Mouse (Mus musculus) midbrain, embryonic 14.5 days (tissue): Measurements from ENCODE around the gene Csmd2. TPM values are rescaled to one million over a fixed set of nuclear protein-coding genes. Genes with fewer than 3 reads are reported as not detected.
"Not testable (repeated sequence)": the region's sequence is repeated elsewhere in the genome, so short reads cannot be mapped to it uniquely, and the experiment has no call there.

Experiments used
- ATAC-seq: fragments of 200-750 bp; cut with Nextera tagmentation; 2 replicates; pipeline ENCODE4 v1.8.0; 2017; ENCODE audit warnings: moderate number of reproducible peaks, moderate library complexity; ENCODE audit not compliant: low FRiP score, low TSS enrichment
- DNase-seq: peaks from one replicate; pipeline ENCODE4 v3.0.0-alpha.2; 2015
- H3K27ac ChIP-seq: fragments of 300-500 bp; sonication (generic); replicated peaks from 2 replicates; pipeline ENCODE4 v1.5.1; 2014; ENCODE audit warnings: mild to moderate bottlenecking, low read depth, low read length, moderate library complexity
- H3K27me3 ChIP-seq: fragments of 300-500 bp; sonication (generic); 2 replicates; pipeline ENCODE4 v1.6.1; 2014; ENCODE audit warnings: low read length, control low read depth, mixed read lengths; ENCODE audit not compliant: control insufficient read depth, insufficient read depth
- H3K36me3 ChIP-seq: fragments of 300-500 bp; sonication (generic); 2 replicates; pipeline ENCODE4 v1.6.1; 2014; ENCODE audit warnings: low read length, control low read depth; ENCODE audit not compliant: control insufficient read depth, insufficient read depth
- H3K4me1 ChIP-seq: fragments of 300-500 bp; sonication (generic); 2 replicates; pipeline ENCODE4 v1.6.1; 2014; ENCODE audit warnings: mild to moderate bottlenecking, antibody characterized with exemption, low read length, control low read depth; ENCODE audit not compliant: control insufficient read depth, insufficient read depth
- H3K4me2 ChIP-seq: fragments of 300-500 bp; sonication (generic); 2 replicates; pipeline ENCODE4 v1.6.1; 2014; ENCODE audit warnings: mild to moderate bottlenecking, low read length, moderate library complexity
- H3K4me3 ChIP-seq: fragments of 300-500 bp; sonication (generic); replicated peaks from 2 replicates; pipeline ENCODE4 v1.5.1; 2014; ENCODE audit warnings: low read depth, low read length
- H3K9ac ChIP-seq: fragments of 300-500 bp; sonication (generic); replicated peaks from 2 replicates; pipeline ENCODE4 v1.6.1; 2014; ENCODE audit warnings: mild to moderate bottlenecking, low read length, moderate library complexity
- H3K9me3 ChIP-seq: fragments of 300-500 bp; sonication (generic); 2 replicates; pipeline ENCODE4 v1.6.1; 2016; ENCODE audit warnings: low read length, control low read depth, mixed read lengths; ENCODE audit not compliant: control insufficient read depth
- WGBS: fragments of 180-500 bp; shearing (Covaris S2); extraction: QIAGEN DNeasy Blood & Tissue Kit; methylation state at CpG from one replicate; pipeline ENCODE4 v1.1.7; 2014; 5-methylcytosine and 5-hydroxymethylcytosine counted together
- polyA plus RNA-seq: library from polyadenylated mRNA; unstranded; fragments of >200 nt; fragmentation: Nextera tagmentation; extraction: Ambion mirVana; gene quantifications from 2 replicates; pipeline ENCODE4 v1.2.1, GENCODE M21; 2014

The Csmd2 gene
- polyA plus RNA-seq, 1 experiment from 2014 or later, result 9.8 TPM

GRCm38 (mm10) chr4:128514496-128514895 lies 526.8 kb downstream of the Csmd2 start:
- H3K9me3 ChIP-seq, result no peaks in the 10 kb centered on the region
- H3K9ac ChIP-seq, result no peak overlapping the region
- H3K4me2 ChIP-seq, result no peak overlapping the region
- no peak overlapping the region for H3K27ac ChIP-seq
- H3K27me3 ChIP-seq, result no peaks in the 10 kb centered on the region
- DNase-seq (no peak), ATAC-seq (no peak)
- no peaks in the 10 kb centered on the region for H3K4me1 ChIP-seq
- H3K4me3 ChIP-seq, result no peak overlapping the region
- WGBS, result 79% methylated on average over 5 of the region's 5 CpGs
- 0 out of 2 replicates have a peak, but pooled peaks cover 13% of the 10 kb centered on the region for H3K36me3 ChIP-seq

- Histone ChIP-seq H3K4me1 (no peaks in the 10 kb centered on the region), H3K27me3 (no peaks in the 10 kb centered on the region), H3K27ac (no peak overlapping the region), H3K9ac (no peak overlapping the region), H3K36me3 (peaks cover 27% of the 10 kb centered on the region), H3K9me3 (no peaks in the 10 kb centered on the region), H3K4me2 (no peak overlapping the region), H3K4me3 (no peak overlapping the region)
- 91% methylated on average over 6 of the region's 6 CpGs for WGBS
- no peak for DNase-seq
- ATAC-seq, result no peak
These were observed 533.6 kb downstream of the Csmd2 start for GRCm38 (mm10) chr4:128521276-128521675.

- Histone ChIP-seq H3K27me3 (no peaks in the 10 kb centered on the region), H3K9ac (no peak overlapping the region), H3K4me2 (no peak overlapping the region), H3K4me1 (no peaks in the 10 kb centered on the region), H3K9me3 (no peaks in the 10 kb centered on the region), H3K27ac (no peak overlapping the region), H3K4me3 (no peak overlapping the region), H3K36me3 (peaks cover 14% of the 10 kb centered on the region; the same call in 1 of the 2 replicates)
- ATAC-seq (no peak), DNase-seq (peak; percentile 38)
- whole genome bisulfite sequencing, result 38% methylated on average over 2 of the region's 2 CpGs
These were observed 555.7 kb downstream of the Csmd2 start for GRCm38 (mm10) chr4:128543378-128543777.

DNA sequence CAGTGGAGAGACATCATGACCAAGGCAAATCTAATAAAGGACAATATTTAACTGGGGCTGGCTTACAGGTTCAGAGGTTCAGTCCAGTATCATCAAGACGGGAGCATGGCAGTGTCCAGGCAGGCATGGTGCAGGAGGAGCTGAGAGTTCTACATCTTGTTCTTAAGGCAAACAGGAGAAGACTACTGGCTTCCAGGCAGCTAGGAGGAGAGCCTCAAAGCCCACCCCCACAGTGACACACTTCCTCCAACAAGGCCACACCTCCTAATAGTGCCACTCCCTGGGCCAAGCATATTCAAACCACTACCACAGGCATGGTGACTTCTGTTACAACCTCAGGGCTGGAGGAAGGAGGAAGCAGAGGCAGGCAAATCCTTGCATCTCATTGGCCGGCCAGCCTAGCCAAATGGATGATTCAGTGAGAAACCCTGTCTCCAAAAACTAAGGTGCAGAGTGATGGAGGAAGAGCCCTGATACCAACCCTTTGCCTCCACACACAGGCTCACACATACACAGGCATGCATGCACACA lies 556.4 kb downstream of the Csmd2 start:
- not testable (repeated sequence) for H3K9me3 ChIP-seq, H3K4me1 ChIP-seq, H3K4me3 ChIP-seq, ATAC-seq, H3K27me3 ChIP-seq, H3K27ac ChIP-seq, DNase-seq, H3K9ac ChIP-seq, H3K4me2 ChIP-seq
- H3K36me3 ChIP-seq, result peaks cover 19% of the 10 kb centered on the region
- 85% methylated on average over 2 of the region's 2 CpGs for WGBS

DNA sequence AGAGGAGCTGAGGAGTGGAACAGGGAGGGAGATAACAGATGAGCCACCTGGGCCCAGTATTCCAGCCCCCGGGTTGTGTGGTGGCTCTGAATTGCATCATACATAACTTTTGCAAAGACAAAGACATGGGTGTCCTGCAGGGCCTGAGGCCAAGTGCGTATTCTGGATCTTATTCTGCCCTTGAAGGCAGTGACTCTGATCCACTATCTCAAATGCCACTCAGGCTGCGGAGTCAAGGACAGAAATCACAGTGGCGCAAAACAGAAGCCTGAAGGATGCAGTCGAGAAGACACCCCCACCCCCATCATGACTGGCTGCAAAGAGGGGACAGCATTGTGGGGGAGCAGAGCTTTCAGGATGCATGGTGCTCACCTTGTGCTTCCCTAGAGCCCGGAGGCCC lies 563.1 kb downstream of the Csmd2 start:
- no peak for DNase-seq
- no peak overlapping the region for H3K27ac ChIP-seq
- H3K4me3 ChIP-seq, result no peak overlapping the region
- peaks cover 48% of the 10 kb centered on the region for H3K36me3 ChIP-seq
- 89% methylated on average over 6 of the region's 6 CpGs for WGBS
- H3K9me3 ChIP-seq, result no peaks in the 10 kb centered on the region
- ATAC-seq, result no peak
- H3K27me3 ChIP-seq, result no peaks in the 10 kb centered on the region
- H3K9ac ChIP-seq, result no peak overlapping the region
- no peak overlapping the region for H3K4me2 ChIP-seq
- no peaks in the 10 kb centered on the region for H3K4me1 ChIP-seq

- Histone ChIP-seq H3K9me3 (no peaks in the 10 kb centered on the region), H3K27ac (no peak overlapping the region), H3K9ac (no peak overlapping the region), H3K27me3 (no peaks in the 10 kb centered on the region), H3K4me1 (no peaks in the 10 kb centered on the region), H3K36me3 (peaks cover 39% of the 10 kb centered on the region), H3K4me3 (no peak overlapping the region), H3K4me2 (no peak overlapping the region)
- ATAC-seq (no peak), DNase-seq (no peak)
- WGBS, result 96% methylated on average over 2 of the region's 2 CpGs
These were observed 566.5 kb downstream of the Csmd2 start for GRCm38 (mm10) chr4:128554198-128554597.

DNA sequence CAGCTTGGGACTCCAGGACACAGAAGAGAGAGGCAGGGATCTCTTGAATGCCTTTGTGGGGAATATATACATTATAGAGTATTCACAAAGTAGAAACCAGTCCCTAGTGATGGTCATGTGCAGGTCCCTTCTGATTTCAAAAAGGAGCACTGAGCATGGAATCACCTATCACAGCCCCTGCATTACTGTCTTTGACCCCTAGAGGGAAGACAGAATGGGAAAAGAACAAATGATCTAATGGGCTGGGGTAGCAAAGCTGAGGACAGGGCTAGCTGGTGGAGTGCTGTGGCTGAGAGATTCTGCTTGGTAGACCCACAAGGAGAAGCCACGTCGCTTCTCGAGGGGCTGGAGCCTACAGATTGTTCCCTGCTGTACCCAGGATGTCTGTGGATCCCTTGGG lies 572.7 kb downstream of the Csmd2 start:
- DNase-seq (no peak), ATAC-seq (no peak)
- Histone ChIP-seq H3K4me3 (no peak overlapping the region), H3K27ac (no peak overlapping the region), H3K36me3 (peaks cover 32% of the 10 kb centered on the region), H3K27me3 (no peaks in the 10 kb centered on the region), H3K9ac (no peak overlapping the region), H3K4me1 (no peaks in the 10 kb centered on the region), H3K9me3 (no peaks in the 10 kb centered on the region), H3K4me2 (no peak overlapping the region)
- 77% methylated on average over 3 of the region's 3 CpGs for WGBS

GRCm38 (mm10) chr4:128575811-128576210 lies 588.2 kb downstream of the Csmd2 start:
- Histone ChIP-seq H3K27ac (no peak overlapping the region), H3K4me3 (no peak overlapping the region), H3K9ac (no peak overlapping the region), H3K36me3 (peaks cover 19% of the 10 kb centered on the region), H3K4me1 (no peaks in the 10 kb centered on the region), H3K9me3 (peaks cover 9% of the 10 kb centered on the region), H3K4me2 (no peak overlapping the region), H3K27me3 (no peaks in the 10 kb centered on the region)
- WGBS, result 92% methylated on average over 4 of the region's 4 CpGs
- ATAC-seq (no peak), DNase-seq (no peak)

GRCm38 (mm10) chr4:128579182-128579581 lies 591.5 kb downstream of the Csmd2 start:
- H3K36me3 ChIP-seq, result peaks cover 45% of the 10 kb centered on the region
- DNase-seq (no peak), ATAC-seq (no peak)

More at GRCm38 (mm10) chr4:128579182-128579581, 591.5 kb downstream of the Csmd2 start:
- Histone ChIP-seq H3K4me1 (no peaks in the 10 kb centered on the region), H3K27me3 (no peaks in the 10 kb centered on the region), H3K9me3 (peaks cover 40% of the 10 kb centered on the region), H3K4me3 (no peak overlapping the region), H3K27ac (no peak overlapping the region), H3K4me2 (no peak overlapping the region), H3K9ac (no peak overlapping the region)
- WGBS, result 60% methylated on average over 4 of the region's 4 CpGs
